Mouse (Mus musculus): ENCODE data around the gene Ptprt. TPM values are rescaled to one million over a fixed set of nuclear protein-coding genes. Genes with fewer than 3 reads are reported as not detected.

Ptprt gene
- total RNA-seq, 2 experiments from 2014 or later, result 93.5 to 101 TPM

DNA sequence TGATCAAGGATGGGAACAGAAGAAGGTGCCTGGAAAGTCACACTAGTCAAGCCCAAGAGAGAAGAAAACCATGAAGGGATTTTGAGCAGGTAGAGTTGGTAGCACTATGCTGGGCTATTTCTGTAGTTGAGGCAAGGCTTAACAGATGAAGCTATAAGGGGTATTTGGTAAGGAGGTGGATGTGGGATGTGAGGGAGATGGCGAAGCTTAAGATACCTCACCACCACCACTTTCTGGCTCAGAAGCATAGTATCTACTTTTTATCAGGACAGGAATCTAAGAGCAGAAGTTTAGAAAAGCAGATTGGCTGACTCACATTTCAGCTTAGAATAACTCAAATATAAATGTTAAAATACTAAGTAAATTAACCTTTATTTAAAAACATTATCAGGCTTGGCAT, 802.1 kb downstream of the Ptprt start:
- no peak for DNase-seq (ENCODE audit: extremely low spot score in 1 of 2, low spot score in 2 of 2)

DNA sequence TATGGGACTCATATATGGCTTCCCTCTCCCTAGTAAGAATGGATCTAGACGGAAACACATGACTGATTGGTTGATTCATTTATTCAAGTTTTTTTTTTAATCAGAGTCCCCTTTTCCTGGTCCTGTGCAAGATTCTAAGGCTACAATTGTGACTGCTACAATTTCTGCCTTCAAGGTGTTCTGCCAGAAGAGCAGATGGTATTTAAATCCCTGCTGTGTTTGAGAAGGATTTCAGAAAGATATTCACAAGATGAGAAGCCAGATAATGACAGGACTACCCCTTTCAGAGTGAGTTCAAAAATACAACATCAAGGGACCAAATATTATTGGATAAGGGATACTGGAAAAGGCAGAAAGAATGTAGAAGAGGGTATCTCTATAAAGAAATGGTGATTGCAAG, 802.6 kb downstream of the Ptprt start:
- intact Hi-C loops (cut with DNase I), result no loop called here
- no peak for DNase-seq (ENCODE audit: extremely low spot score in 1 of 2, low spot score in 2 of 2)

More for the DNA sequence above, 802.1 kb downstream of the Ptprt start:
- intact Hi-C loops (cut with DNase I), result no loop called here

DNA sequence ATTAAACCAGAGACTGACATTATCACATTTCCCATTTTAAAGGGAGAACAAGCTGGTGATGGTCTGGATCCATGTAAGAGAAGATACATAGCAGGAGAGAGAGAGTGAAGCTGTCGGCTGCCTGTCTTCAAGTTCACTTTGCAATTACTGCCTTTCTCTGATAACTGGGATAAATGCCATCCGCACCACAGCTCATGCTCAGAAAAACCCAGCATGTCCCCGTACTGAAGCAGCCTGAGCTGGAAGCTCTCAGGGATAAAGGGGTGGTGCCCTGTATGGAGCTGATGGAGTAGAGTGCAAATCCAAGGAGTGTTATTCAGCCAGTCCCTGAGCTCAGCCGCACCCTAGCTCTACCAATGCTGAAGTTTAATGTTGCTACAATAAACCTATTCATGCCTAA, 825.9 kb downstream of the Ptprt start:
- no peak for DNase-seq (ENCODE audit: extremely low spot score in 1 of 2, low spot score in 2 of 2)
- intact Hi-C loops (cut with DNase I), result no loop called here

DNA sequence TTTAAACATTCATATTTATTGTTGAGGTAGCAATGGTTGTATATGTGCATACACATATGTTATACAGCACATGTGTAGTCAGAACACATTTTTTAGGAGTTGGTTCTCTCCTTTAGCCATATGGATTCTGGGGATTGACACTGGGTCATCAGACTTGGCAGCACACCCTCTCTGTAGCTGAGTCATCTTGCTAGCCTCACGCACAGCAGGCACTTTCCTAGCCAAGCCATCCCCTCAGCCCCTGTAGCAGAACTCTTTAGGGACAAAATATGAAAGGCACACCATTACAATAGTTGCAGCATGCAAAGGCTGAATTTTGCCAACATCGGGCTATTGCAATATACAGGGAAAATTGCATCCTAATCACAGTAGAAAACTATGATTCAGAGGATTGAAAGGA, 827.1 kb downstream of the Ptprt start:
- intact Hi-C loops (cut with DNase I), result no loop called here
- no peak for DNase-seq (ENCODE audit: extremely low spot score in 1 of 2, low spot score in 2 of 2)

DNA sequence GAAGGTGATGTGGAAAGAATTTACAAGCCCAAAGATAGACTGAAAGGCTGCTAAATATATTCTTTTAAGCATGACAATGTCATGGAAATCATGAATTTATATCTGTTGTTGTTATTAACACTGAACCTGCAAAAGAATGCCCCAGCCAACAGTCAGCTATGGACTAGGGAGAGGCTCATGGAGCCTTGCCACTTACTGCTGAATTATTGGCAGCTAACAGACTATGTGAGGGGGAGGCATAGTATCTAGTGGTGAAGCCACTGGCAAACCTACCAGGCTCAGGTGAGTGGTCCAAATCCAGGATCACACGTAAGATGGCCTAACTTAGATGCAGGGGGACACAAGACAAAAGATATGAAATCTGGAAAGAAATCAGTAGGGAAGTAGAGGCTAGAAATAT, 847.6 kb downstream of the Ptprt start:
- intact Hi-C loops (cut with DNase I), result no loop called here
- DNase-seq (ENCODE audit: extremely low spot score in 1 of 2, low spot score in 2 of 2), result no peak

DNA sequence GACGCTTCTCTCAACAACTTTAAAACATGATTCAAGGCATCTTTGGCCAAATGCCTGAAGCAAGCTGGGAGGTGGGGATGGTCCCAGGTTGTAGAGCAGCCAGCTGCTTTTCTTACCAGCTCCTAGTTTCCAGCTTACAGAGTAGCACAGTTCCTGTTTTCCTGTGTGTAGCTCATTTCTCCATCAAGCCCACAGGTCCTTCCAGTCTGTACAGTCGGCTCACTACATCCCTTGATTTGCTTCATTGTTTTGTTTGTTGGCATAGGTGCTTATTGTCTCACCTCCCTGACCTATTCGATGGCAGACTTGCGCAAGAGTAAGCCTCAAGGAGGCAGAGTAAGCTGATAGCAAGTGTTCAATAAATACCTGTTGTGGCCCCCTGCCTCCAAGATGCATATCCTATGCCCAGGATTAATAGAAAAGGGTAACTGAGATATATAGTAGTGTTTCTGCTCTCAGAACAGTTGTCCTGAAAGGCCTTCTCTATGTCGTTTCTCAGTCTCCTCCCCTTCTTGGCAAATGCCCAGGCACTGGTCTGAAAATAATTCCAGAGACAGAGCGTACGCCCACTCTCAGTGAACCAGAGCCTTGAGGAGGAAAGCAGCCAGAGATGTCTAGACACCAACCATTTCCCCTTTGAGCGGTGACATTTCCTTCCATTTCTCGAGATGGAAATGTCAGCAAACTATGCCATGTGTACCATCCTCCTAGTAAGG, 852.7 kb downstream of the Ptprt start:
- intact Hi-C loops (cut with DNase I), result no loop called here

DNA sequence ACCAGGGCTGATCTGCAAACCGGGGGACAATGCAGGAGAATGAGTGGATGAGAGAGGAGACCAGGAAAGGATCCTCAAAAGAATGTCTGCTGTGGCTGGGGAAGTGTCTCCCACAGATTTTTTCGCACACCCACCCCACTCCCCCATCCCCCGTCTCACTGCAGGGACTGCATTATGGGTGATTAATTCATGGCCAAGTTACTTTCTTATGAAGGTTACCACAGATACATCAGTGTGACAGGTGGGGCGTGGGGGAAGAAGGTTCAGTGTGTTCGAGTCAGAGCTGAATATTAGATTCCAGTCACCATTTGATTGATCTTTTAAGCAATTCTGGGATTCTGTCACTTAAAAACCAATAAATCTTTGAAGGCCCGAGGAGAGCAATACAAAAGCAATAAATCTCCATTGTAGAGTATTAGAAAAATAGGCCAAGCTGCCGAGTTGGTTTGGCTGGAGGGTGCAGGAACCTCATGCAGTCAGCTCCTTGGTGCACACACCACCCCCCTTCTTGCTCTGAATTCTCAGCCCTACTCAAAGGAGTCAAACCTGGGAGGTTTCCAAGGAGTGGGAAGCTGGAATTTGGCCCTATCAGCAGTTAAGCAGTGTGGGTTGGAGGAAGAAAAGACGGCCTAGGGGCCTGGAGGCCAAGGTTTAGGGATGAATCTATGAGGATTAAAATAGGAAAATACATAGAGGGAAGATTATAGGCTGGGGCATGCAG, 854.5 kb downstream of the Ptprt start:
- no peak for DNase-seq (ENCODE audit: extremely low spot score in 1 of 2, low spot score in 2 of 2)
- intact Hi-C loops (cut with DNase I), result no loop called here

More for the DNA sequence above, 852.7 kb downstream of the Ptprt start:
- DNase-seq (ENCODE audit: extremely low spot score in 1 of 2, low spot score in 2 of 2), result peak; percentile 31 to 66

DNA sequence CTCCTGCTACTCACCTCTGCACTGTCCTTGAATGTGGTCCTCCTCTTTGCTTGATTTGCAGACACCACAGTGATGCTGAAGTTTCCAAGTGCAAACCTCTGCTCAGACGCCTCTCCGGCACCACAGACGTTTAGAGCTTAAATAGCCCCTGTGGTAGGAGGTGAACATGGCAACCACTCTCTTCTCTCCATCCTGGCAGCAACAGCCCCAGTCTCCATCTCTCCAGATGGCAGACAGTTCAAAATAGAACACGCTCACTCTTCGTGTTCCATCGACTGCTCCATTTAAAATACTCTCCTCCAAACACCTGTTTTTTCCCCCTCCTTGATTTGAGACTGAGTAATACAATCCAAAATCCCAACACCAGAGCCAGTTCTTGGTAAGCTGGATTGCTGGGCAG, 861.0 kb downstream of the Ptprt start:
- DNase-seq (ENCODE audit: extremely low spot score in 1 of 2, low spot score in 2 of 2), result peak; percentile 33 to 71
- intact Hi-C loops (cut with DNase I), result no loop called here

DNA sequence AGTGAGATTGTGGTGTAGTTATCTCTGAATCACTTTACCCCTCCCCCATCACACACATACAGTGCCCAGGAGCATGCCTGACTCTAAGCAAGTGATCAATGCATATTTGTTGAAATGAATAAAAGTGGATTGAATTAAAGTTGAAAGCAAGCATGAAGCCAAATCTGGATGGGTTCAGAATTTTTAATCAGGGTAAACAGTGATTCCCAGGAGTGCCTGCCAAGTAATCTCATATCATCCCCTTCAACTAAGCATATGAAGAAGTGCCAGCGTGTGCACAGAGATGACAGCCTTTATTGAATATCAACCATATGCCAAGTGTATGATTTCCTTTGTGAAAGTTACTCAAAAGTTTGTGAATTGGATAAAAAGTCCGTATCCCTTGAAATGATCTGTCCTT, 893.4 kb downstream of the Ptprt start:
- no peak for DNase-seq (ENCODE audit: extremely low spot score in 1 of 2, low spot score in 2 of 2)
- intact Hi-C loops (cut with DNase I), result no loop called here

DNA sequence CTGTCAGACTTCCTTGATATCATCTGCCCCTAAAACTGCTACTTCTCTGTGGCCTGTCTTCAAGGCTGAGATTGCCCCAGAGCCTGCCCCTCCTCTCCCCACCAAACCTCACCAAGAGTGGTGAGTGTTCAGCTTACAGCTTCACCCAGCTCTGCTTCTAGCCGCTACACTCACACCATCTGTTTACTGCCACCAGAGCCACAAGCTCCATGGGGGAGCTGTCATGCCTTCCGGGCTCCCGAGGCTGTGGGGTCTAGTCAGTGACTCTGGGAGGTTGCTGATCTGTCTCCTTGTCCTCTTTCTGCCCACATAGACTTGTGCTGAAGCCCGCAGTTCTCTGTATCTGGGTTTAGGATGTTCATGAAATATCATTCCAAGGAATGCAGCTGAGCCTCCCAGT, 947.9 kb downstream of the Ptprt start:
- no peak for DNase-seq (ENCODE audit: extremely low spot score in 1 of 2, low spot score in 2 of 2)

DNA sequence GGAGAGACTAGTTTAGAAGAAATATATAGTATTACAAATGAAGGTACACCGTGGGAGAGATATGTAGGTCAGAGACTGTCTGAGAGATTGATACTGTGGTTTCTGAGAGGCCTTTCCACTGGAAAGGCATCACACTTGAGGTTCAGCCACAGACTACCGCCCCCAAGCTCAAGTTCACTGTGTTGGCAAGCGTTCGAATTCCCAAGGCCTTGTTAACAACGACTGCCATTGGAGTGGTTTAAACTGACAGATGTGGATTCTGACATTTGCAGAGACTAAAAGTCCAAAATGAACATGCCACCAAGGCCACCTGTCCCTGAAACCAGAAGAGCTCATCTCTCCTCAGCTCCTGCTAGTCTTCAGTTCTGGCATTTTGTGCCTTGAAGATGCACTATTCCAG, 951.6 kb downstream of the Ptprt start:
- intact Hi-C loops (cut with DNase I), result no loop called here
- DNase-seq (ENCODE audit: extremely low spot score in 1 of 2, low spot score in 2 of 2), result no peak

More for the DNA sequence above, 947.9 kb downstream of the Ptprt start:
- intact Hi-C loops (cut with DNase I), result no loop called here

DNA sequence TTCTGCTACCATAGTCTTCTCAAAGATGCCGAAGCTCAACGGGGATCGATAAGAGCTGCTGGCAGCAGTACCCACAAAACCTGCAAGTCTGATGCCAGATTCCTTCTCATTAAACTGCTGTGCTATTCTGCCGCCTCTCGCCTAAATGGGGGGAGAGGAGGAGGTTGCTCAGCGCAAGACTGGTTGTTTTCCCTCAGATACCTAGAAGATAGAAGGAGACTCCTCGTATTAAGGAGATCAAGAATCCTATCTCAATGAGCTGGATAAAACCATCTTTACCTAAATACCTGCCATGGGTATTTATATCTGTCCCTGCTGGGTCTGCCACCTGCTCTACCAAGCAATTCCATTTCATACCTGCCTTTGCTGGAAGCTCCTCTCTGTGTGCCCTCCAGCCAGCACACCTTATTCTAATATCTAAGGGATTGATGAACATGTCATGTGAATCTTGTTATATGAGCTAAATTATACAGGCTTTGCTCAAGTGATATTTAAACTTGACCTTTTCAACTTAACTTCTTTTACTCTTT, 954.5 kb downstream of the Ptprt start:
- intact Hi-C loops (cut with DNase I), result no loop called here
- DNase-seq (ENCODE audit: extremely low spot score in 1 of 2, low spot score in 2 of 2), result no peak

DNA sequence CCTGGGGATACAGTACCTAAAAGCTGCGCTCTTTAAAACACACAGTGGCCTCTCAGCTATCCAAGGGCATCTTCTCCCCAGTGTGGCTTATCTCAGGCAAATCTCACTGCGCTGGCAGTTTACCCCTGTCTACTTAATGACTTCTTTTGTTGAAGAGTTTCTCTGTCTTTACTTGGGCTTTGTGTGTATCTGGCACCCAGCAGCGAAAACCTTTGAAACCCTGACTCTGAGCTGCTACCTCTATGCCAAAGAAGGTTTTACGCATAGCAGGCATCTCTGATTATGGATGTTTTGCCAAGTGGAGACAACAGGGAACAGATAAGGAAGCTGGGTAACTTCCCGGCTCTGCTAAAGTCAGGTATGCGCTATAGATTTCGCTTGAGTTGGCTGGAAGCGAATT, 956.1 kb downstream of the Ptprt start:
- intact Hi-C loops (cut with DNase I), result no loop called here
- DNase-seq (ENCODE audit: extremely low spot score in 1 of 2, low spot score in 2 of 2), result no peak

DNA sequence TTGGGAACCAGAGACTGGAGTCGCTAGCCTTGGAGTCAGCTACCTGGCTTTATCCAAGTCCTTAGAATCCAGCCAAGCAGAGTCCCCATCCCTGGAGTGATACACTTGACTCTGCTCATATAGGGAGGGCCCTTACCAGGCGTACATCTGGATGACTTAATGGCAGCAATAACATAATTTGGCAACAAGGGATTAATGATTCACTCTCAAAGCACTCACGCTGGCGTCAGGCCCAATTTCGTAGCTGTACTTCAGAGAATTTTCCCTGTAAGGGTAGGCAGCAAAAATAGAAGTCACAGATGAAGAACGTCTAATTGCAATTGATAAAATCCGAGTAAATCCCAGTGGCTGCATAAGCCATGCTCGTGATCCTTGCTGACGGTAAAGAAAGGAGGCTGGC, 956.5 kb downstream of the Ptprt start:
- DNase-seq (ENCODE audit: extremely low spot score in 1 of 2, low spot score in 2 of 2), result peak in 1 of 2 experiments; percentile 26
- intact Hi-C loops (cut with DNase I), result no loop called here

DNA sequence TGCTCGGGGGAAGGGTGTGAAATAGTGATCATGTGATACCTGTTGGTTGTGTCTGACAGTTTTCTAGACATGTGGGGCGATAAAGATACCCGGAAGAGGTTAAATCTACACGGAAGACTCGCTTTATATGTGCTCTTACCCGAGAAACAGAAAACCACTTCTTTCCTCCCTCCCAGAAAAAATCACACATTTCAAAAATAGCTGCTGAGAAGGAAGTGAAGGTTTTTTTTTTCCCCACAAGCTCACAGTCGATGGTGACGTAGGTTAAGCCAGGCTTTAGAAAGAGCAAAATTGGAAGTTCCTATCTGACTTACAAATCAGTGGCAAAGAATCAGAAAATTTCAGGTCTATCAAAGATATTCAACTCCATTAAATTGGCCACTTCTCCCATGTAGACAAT, 965.1 kb downstream of the Ptprt start:
- intact Hi-C loops (cut with DNase I), result no loop called here
- DNase-seq (ENCODE audit: extremely low spot score in 1 of 2, low spot score in 2 of 2), result no peak

DNA sequence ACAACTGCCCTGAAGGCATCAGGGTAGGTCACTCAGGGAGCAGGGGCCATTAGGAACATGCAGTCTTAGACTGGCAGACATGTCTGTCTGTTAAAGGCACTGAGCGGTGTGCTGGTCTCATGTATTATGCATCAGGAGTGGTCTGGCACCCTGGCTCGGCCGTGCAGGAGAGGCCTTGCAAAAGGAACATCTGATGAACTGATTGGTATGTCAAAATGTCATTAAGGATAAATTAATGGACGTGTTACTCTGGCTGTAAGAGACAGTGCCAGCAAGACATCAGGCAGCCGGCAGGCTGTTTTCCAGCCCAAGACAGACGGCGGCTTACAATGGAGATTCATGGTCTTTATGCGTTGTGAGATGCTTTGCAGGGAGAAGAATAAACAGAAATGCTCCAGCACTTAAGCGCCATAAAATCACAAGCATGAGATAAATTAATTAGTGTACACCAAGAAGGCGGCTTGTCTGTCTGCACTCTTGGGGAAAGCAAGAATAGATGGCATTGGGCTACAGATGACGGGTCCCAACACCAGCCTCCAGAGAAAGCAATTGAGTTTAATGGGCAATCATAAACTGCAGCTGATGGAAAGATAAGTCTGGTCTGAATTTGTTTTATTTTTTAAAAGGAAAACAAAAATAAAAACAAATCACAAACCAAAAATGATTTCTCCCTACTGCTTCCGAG, 992.5 kb downstream of the Ptprt start:
- intact Hi-C loops (cut with DNase I), result no loop called here
- no peak for DNase-seq (ENCODE audit: extremely low spot score in 1 of 2, low spot score in 2 of 2)

DNA sequence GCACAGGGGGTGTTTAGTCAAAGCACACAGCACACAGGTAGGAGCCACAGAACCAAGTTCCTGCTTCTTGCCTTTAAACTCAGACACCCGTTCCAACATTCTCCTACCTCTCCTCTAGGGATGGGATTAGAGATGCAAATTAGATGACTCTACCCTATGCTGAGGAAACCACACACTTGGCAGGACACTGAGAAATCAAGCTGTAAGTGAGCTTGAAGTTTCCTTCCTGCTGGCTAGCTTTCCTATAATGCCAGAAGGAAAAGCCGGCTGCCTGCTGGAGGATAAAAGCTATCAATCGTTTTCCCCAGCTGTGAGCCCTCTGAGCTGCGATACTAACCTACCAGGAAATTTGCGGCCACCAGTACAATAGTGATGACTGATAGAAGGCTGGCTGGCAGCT, 999.0 kb downstream of the Ptprt start:
- intact Hi-C loops (cut with DNase I), result loop anchor here (5.0 kb wide), 1 partner anchor 1000 kb away; the partner anchor contains the start of gene Ptprt
- peak in 1 of 2 experiments; percentile 9 for DNase-seq (ENCODE audit: extremely low spot score in 1 of 2, low spot score in 2 of 2)

DNA sequence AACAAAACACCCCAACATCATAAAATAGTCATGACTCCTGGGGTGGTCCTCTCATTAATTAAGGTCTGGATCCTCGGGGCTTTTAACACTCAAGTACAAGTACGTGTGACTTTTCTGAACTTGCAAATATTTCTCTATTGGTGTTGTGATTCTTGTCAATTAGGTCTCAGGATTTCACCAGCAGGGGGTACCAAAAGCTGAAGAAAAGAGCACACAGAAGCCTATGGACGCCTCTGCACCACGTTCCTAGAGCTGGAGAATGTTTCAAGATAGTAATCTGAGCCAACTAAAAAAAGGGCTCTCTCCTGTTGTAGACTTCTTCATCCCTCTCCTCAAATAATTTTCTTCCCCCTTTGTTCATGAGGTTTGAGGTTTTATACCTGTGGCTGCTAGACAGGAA, 1000.1 kb downstream of the Ptprt start:
- DNase-seq (ENCODE audit: extremely low spot score in 1 of 2, low spot score in 2 of 2), result peak in 1 of 2 experiments; percentile 23
- intact Hi-C loops (cut with DNase I), result loop anchor here (5.0 kb wide), 1 partner anchor 1001 kb away; the partner anchor contains the start of gene Ptprt

DNA sequence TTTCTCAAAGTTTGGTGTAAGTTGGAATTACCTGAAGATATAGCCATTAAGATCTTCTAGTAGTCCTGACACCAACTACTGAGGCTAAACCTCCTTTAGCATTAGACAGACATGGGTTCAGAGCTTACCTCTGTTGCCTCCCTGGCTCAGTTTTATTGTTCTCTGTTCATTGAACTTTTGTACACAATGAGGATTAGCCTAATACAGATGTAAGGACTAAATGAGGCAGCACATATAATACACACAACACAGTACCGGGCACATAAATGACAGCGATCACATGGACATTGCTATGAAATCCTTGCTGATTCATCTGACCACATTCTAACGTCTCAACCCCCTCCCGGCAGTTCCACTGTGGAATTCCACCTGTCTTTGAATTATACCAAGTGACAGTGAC, 1003.9 kb downstream of the Ptprt start:
- DNase-seq (ENCODE audit: extremely low spot score in 1 of 2, low spot score in 2 of 2), result no peak
- intact Hi-C loops (cut with DNase I), result no loop called here

DNA sequence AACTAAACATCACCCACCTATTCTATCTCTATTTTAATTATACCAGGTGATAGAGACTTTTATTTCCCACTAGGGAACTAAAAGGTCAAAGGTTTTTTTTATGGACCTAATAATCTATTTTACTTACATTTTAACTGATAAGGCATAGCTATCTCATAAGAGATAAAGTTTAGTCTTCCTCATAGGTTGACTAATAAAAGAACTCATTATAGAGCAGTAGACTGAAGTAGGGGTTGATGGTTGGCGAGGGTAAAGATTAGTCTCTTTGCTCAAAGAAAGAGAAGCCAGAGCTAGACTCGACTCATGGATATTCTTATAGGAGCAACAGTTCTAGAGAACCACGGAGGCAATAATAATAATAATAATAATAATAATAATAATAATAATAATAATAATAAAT, 1004.3 kb downstream of the Ptprt start:
- DNase-seq (ENCODE audit: extremely low spot score in 1 of 2, low spot score in 2 of 2), result no peak
- intact Hi-C loops (cut with DNase I), result no loop called here

Measured in left cerebral cortex, postnatal 10 days (tissue).